Mouse (Mus musculus) midbrain, postnatal 0 days (tissue): ENCODE measurements around the gene Zc3h4. TPM values are rescaled to one million over a fixed set of nuclear protein-coding genes. Genes with fewer than 3 reads are reported as not detected.

Experiments used
- ATAC-seq: fragments of 200-750 bp; cut with Nextera tagmentation; 2 replicates; pipeline ENCODE4 v1.8.0; 2017; ENCODE audit warnings: moderate number of reproducible peaks, mild to moderate bottlenecking, moderate TSS enrichment, moderate library complexity; ENCODE audit not compliant: low FRiP score
- DNase-seq: peaks from one replicate; pipeline ENCODE4 v3.0.0-alpha.2; 2015; ENCODE audit warnings: low spot score
- H3K27ac ChIP-seq: fragments of 300-500 bp; sonication (generic); 2 replicates; pipeline ENCODE4 v1.5.1; 2014; ENCODE audit warnings: low read depth, mild to moderate bottlenecking, low read length, mixed read lengths
- H3K27me3 ChIP-seq: fragments of 300-500 bp; sonication (generic); 2 replicates; pipeline ENCODE4 v1.6.1; 2014; ENCODE audit warnings: low read length, control low read depth, mixed read lengths; ENCODE audit not compliant: insufficient read depth
- H3K36me3 ChIP-seq: fragments of 300-500 bp; sonication (generic); 2 replicates; pipeline ENCODE4 v1.6.1; 2014; ENCODE audit warnings: low read length, control low read depth, mixed read lengths; ENCODE audit not compliant: insufficient read depth
- H3K4me1 ChIP-seq: fragments of 300-500 bp; sonication (generic); 2 replicates; pipeline ENCODE4 v1.6.1; 2014; ENCODE audit warnings: mild to moderate bottlenecking, control low read depth, antibody characterized with exemption, low read length, mixed read lengths; ENCODE audit not compliant: insufficient read depth
- H3K4me2 ChIP-seq: fragments of 300-500 bp; sonication (generic); 2 replicates; pipeline ENCODE4 v1.6.1; 2014; ENCODE audit warnings: low read depth, mild to moderate bottlenecking, low read length, mixed read lengths; ENCODE audit not compliant: poor library complexity, severe bottlenecking
- H3K4me3 ChIP-seq: fragments of 300-500 bp; sonication (generic); 2 replicates; pipeline ENCODE4 v1.5.1; 2014; ENCODE audit warnings: low read depth, mild to moderate bottlenecking, low read length, moderate library complexity
- H3K9ac ChIP-seq: fragments of 300-500 bp; sonication (generic); replicated peaks from 2 replicates; pipeline ENCODE4 v1.6.1; 2014; ENCODE audit warnings: mild to moderate bottlenecking, low read length, moderate library complexity, mixed read lengths; ENCODE audit not compliant: poor library complexity, severe bottlenecking
- H3K9me3 ChIP-seq: fragments of 300-500 bp; sonication (generic); 2 replicates; pipeline ENCODE4 v1.6.1; 2016; ENCODE audit warnings: low read length, control low read depth
- CTCF ChIP-seq: IDR thresholded peaks from 2 replicates; pipeline ENCODE4 v1.5.1; 2016; ENCODE audit warnings: antibody characterized with exemption, mild to moderate bottlenecking
- WGBS: fragments of 180-500 bp; shearing (Covaris S2); extraction: QIAGEN DNeasy Blood & Tissue Kit; methylation state at CpG from one replicate; pipeline ENCODE4 v1.1.7; 2014; 5-methylcytosine and 5-hydroxymethylcytosine counted together
- polyA plus RNA-seq: library from polyadenylated mRNA; unstranded; fragments of >200 nt; fragmentation: Nextera tagmentation; extraction: Ambion mirVana; gene quantifications from 2 replicates; pipeline ENCODE4 v1.2.1, GENCODE M21; 2015
- total RNA-seq: library from RNA; depleted of rRNA; stranded (reverse); fragments of >200 nt; gene quantifications from 2 replicates; pipeline ENCODE4 v1.2.3, GENCODE M21; 2014

The Zc3h4 gene
- total and polyA plus RNA-seq, 2 experiments from 2014 or later, result 9.7 to 41.1 TPM

DNA sequence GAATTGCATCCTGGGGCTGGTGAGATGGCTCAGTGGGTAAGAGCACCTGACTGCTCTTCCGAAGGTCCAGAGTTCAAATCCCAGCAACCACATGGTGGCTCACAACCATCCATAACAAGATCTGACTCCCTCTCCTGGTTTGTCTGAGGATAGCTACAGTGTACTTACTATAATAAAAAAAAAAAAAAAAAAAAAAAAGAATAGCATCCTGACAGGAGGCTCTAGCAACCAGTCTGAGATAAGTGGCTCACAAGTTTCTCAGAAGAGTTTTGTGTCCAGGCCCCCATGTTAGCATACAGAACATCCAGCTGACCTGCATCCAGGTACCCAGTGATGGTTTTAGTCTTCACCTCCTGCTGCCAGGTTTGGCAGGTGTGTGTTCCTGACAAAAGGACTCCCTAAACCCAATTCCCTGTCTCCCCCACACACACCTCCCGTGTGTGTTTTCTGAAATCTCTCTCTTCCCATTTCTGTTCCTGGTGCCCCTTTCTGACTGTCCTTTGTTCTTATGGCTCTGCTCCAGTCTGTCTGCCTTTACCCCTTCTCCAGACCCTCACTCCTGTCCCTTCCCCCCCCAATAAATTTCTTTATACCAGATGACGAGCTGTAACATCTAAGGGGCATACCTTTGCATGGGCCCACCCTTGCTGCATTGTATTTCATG lies 2.2 kb upstream of the Zc3h4 start:
- peak overlapping the region; percentile 96 for H3K4me3 ChIP-seq
- H3K4me1 ChIP-seq, result no peaks in the 10 kb centered on the region; the same call in 1 of the 2 replicates
- TF ChIP-seq CTCF, result peak; percentile 21
- DNase-seq, result no peak
- no peak for ATAC-seq
- no peaks in the 10 kb centered on the region for H3K9me3 ChIP-seq
- H3K27me3 ChIP-seq, result no peaks in the 10 kb centered on the region
- peak overlapping the region; percentile 59 for H3K4me2 ChIP-seq
- H3K27ac ChIP-seq, result no peak overlapping the region
- 45% methylated on average over 3 of the region's 3 CpGs for WGBS
- peak overlapping the region; percentile 37 for H3K9ac ChIP-seq
- no peaks in the 10 kb centered on the region for H3K36me3 ChIP-seq

DNA sequence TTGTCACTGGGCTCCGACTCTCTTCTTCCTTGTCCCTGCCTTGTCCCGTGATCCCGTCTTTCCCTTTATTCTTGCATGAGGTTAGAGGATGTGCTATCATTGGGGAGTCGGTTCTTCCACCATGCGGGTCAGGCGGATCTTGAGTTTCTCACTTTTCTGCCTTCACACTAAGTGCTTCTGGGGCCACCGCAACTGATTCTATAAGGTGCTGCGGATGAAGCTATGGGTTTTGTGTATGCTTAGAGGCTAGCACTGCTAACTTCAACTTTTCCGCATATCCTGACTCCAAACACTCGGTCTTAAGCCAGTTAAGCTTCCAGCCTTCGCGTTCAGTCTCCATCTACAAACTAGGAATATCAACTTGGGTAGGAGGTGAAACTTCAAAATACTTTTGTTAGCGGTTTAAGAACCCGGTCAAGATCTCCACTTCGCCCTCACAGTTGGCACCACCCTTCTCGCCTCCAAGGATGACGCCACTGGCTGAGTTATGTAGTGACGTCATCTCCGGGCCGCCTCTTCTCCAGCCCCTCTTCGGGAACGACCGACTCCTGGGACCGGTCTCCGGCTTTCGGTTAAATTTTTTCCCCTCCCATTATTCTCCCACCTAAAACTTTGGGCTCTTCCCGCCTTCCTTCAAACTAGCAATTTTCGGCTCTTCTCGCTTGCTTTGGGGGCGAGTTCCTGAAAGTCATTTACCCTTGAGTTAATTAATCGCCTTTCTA lies 1.5 kb upstream of the Zc3h4 start:
- Histone ChIP-seq H3K9ac (peak overlapping the region; percentile 37), H3K9me3 (no peaks in the 10 kb centered on the region), H3K4me3 (peak overlapping the region; percentile 96), H3K36me3 (no peaks in the 10 kb centered on the region), H3K4me1 (peaks cover under 1% of the 10 kb centered on the region; the same call in 1 of the 2 replicates), H3K4me2 (peak overlapping the region; percentile 59), H3K27ac (peak overlapping the region; percentile 77), H3K27me3 (no peaks in the 10 kb centered on the region)
- under 1% methylated on average over 31 of the region's 31 CpGs for WGBS
- no peak for TF ChIP-seq CTCF
- DNase-seq, result peak; percentile 93
- peak; percentile 74 for ATAC-seq

DNA sequence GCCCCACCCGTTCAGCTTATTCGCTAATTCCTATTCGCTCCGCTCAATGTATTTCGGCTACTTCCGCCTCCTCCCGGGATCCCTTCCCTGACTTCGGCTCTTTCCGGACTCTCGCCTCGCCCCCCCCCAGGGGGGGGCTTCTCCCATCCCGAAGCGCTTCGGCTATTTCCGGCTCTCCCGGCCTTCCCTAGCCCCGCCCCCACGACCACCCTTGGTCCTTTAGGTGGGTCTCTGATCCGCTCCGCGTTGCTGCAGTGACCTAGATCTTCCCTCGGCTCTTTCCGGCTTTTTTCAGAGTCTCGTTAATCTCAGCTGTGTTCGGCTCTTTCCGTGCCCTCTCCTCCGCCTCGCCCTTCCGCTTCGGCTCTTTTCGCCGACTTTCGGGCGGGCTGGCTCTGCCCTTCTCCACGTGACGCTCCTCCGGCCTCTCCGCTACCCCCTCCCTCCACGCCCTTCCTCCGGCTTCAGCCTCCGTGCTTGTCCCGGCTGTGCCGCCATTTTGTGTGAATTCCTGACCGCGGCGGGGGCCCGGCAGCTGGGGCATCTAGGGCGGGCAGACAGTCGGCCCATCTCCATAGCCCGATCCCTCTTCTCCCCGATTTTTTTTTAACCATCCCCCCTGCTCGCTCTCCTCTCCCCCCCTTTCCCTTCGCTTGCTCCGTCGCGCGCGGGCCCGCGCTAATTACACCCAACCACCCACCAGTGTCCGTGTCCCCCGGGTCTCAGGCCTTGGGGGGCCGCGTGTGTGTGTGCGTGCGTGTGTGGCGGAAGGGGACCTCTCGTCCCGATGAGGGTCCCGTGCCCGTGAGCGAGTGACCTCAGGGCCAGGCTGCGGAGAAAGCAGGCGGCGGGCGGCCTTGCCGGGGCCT lies 656 bp upstream of the Zc3h4 start:
- H3K4me1 ChIP-seq, result peaks cover 6% of the 10 kb centered on the region; the same call in 1 of the 2 replicates
- no peaks in the 10 kb centered on the region for H3K9me3 ChIP-seq
- H3K4me2 ChIP-seq, result peak overlapping the region; percentile 83
- H3K27ac ChIP-seq, result peak overlapping the region; percentile 100
- H3K9ac ChIP-seq, result peak overlapping the region; percentile 100
- ATAC-seq (peak; percentile 95), DNase-seq (peak; percentile 100)
- WGBS, result under 1% methylated on average over 77 of the region's 77 CpGs
- no peaks in the 10 kb centered on the region for H3K36me3 ChIP-seq
- no peaks in the 10 kb centered on the region for H3K27me3 ChIP-seq
- TF ChIP-seq CTCF, result no peak
- peak overlapping the region; percentile 96 for H3K4me3 ChIP-seq

DNA sequence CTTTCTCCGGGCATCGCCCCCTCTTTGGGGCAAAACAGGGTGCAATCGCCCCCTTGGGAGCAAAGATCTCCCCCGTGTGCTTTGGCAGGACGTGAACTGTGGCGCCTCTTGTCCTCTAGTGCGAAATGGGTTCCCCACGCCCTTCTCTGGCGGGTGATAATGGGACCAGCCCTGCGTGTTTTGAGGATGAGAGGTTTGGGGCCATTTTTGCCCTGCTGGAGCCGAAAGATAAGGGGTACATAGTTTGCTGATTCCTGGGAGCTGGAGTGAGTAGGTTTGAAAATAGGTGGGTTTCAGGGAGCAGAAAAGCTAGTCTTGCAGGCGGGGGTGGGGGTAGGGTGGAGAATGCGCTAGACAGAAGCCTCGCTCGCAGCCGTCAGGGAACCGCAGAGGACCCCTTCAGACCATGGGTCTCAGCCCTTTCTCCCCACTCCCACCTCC lies 1.3 kb downstream of the Zc3h4 start:
- Histone ChIP-seq H3K9ac (peak overlapping the region; percentile 100), H3K4me2 (peak overlapping the region; percentile 83), H3K4me3 (peak overlapping the region; percentile 96), H3K9me3 (no peaks in the 10 kb centered on the region), H3K27ac (peak overlapping the region; percentile 100), H3K36me3 (no peaks in the 10 kb centered on the region), H3K4me1 (peaks cover 9% of the 10 kb centered on the region; the same call in 1 of the 2 replicates), H3K27me3 (no peaks in the 10 kb centered on the region)
- DNase-seq, result peak; percentile 37
- TF ChIP-seq CTCF, result no peak
- no peak for ATAC-seq
- WGBS, result under 1% methylated on average over 17 of the region's 17 CpGs

DNA sequence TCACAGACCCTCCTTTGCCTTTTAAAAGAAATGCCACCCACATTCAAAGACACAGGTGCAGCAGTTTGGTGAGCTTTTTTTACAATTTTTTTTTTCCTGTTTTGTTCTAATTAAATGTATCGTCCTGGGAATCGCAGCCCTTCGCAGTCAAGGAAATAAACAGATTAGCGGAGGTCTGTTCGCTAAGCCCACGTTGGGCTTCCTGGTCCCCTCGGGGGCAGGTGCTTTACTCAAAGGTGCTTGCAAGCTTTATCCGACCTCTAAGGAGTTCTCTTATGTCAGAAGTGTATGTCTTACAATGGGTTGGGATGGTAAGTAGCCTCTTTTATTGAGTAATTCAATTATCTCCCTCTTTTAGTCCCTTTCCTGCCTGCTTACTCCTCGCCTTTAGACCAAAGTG lies 1.7 kb downstream of the Zc3h4 start:
- peak; percentile 33 for DNase-seq
- Histone ChIP-seq H3K9ac (peak overlapping the region; percentile 100), H3K36me3 (no peaks in the 10 kb centered on the region), H3K27ac (peak overlapping the region; percentile 100), H3K4me2 (peak overlapping the region; percentile 83), H3K4me1 (peaks cover 9% of the 10 kb centered on the region; the same call in 1 of the 2 replicates), H3K4me3 (peak overlapping the region; percentile 96), H3K9me3 (no peaks in the 10 kb centered on the region), H3K27me3 (no peaks in the 10 kb centered on the region)
- no peak for TF ChIP-seq CTCF
- no peak for ATAC-seq
- WGBS, result under 1% methylated on average over 9 of the region's 9 CpGs
